Mouse (Mus musculus) spleen, postnatal 36 days (tissue): ENCODE data around the gene C1qa.
A peak's percentile ranks its signal among the peaks of the same experiment; 100 is the strongest.

Experiments
- DNase-seq, 2 experiments: peaks; one replicate each; pipeline ENCODE4 v3.0.0; 2022; ENCODE audit warnings: low spot score in 2 of 2, mixed read lengths in 1 of 2

Gene C1qa

GRCm38 (mm10) chr4:136904767-136905539 is 6.3 kb upstream of the C1qa start:
- DNase-seq, result no peak

GRCm38 (mm10) chr4:136899154-136899553 is 551 bp upstream of the C1qa start:
- DNase-seq, result no peak

GRCm38 (mm10) chr4:136898084-136898598 is 462 bp downstream of the C1qa start:
- DNase-seq, result no peak

GRCm38 (mm10) chr4:136896461-136896860 is 2.1 kb downstream of the C1qa start:
- no peak for DNase-seq

- DNase-seq, result no peak
Observed at GRCm38 (mm10) chr4:136895861-136896260, 2.7 kb downstream of the C1qa start.

GRCm38 (mm10) chr4:136894821-136895220 is 3.8 kb downstream of the C1qa start:
- DNase-seq, result no peak

- no peak for DNase-seq
Observed at GRCm38 (mm10) chr4:136893691-136894543, 4.7 kb downstream of the C1qa start.

- DNase-seq, result no peak
Observed at GRCm38 (mm10) chr4:136892811-136893210, 5.8 kb downstream of the C1qa start, which contains the start of gene C1qc. Gene C1qc (minus strand): TSS chr4:136893065.

- DNase-seq, result no peak
Observed at GRCm38 (mm10) chr4:136892371-136892770, 6.2 kb downstream of the C1qa start.

- no peak for DNase-seq
Observed at GRCm38 (mm10) chr4:136891115-136891514, 7.5 kb downstream of the C1qa start.

- no peak for DNase-seq
Observed at GRCm38 (mm10) chr4:136889981-136890380, 8.6 kb downstream of the C1qa start.

- no peak for DNase-seq
Observed at GRCm38 (mm10) chr4:136887714-136888113, 10.9 kb downstream of the C1qa start.

GRCm38 (mm10) chr4:136886101-136886500 is 12.5 kb downstream of the C1qa start, which contains the start of gene C1qb:
Gene C1qb (minus strand): TSS chr4:136886187.
- peak; percentile 6 to 8 for DNase-seq

- no peak for DNase-seq
Observed at GRCm38 (mm10) chr4:136878601-136879000, 20.0 kb downstream of the C1qa start.

GRCm38 (mm10) chr4:136878171-136878570 is 20.4 kb downstream of the C1qa start:
- no peak for DNase-seq

- DNase-seq, result no peak
Observed at GRCm38 (mm10) chr4:136876971-136877370, 21.6 kb downstream of the C1qa start.

GRCm38 (mm10) chr4:136875012-136875411 is 23.6 kb downstream of the C1qa start:
- no peak for DNase-seq

GRCm38 (mm10) chr4:136868371-136868770 is 30.2 kb downstream of the C1qa start:
- DNase-seq, result no peak

GRCm38 (mm10) chr4:136867690-136868345 is 30.8 kb downstream of the C1qa start:
- no peak for DNase-seq

GRCm38 (mm10) chr4:136865531-136865930 is 33.1 kb downstream of the C1qa start:
- no peak for DNase-seq

- DNase-seq, result no peak
Observed at GRCm38 (mm10) chr4:136864751-136865470, 33.7 kb downstream of the C1qa start.
